21 mouse cellular contexts compared by ENCODE assay signal in genomic region chr5:37227956-37228680, GRCm38 (mm10). TPM values are rescaled to one million over a fixed set of nuclear protein-coding genes. Genes with fewer than 3 reads are reported as not detected.
DNase-seq lines count a peak whose midpoint lies in the region; ATAC-seq and TF ChIP-seq lines count a peak whose summit lies in the region.
"Had no signal": no experiment of that assay in that cellular context is flagged by ENCODE, and none has a peak within 500 bp of the region (broad histone marks: within the 10 kb centered on the region; RNA-seq: fewer than 3 reads in every experiment).

No protein-coding gene starts in this region.

- DNase-seq in heart, postnatal 14 days: no peak
- DNase-seq in left cerebral cortex, postnatal 4 days: peak; percentile 67
- DNase-seq in left cerebral cortex, postnatal 36 days (ENCODE audit: low spot score in 2 of 2): no peak
- peak; percentile 42 for DNase-seq in NIH3T3 (ENCODE audit: low read depth)
- DNase-seq in hindbrain, postnatal 0 days (ENCODE audit: low spot score): peak; percentile 47
- DNase-seq in adrenal gland, adult 18-20 months (ENCODE audit: low spot score in 2 of 2): no peak
- DNase-seq: adrenal gland, postnatal 14 days; cerebellum, adult 11-12 months; cerebellum, postnatal 36 days; forebrain, postnatal 0 days; gastrocnemius, postnatal 10 days; kidney, adult 9 months; kidney, postnatal 36 days; liver; thymus, postnatal 36 days had no signal

- no peak overlapping the region for H3K4me2 ChIP-seq in heart, embryonic 15.5 days
- no peak overlapping the region for H3K4me2 ChIP-seq in hindbrain, postnatal 0 days (ENCODE audit: low read depth, low read length)
- H3K4me2 ChIP-seq: midbrain, embryonic 13.5 days had no signal

- WGBS in heart, embryonic 15.5 days: 24% methylated on average over 6 of the region's 6 CpGs
- 49% methylated on average over 6 of the region's 6 CpGs for WGBS in hindbrain, postnatal 0 days

- no peaks in the 10 kb centered on the region for H3K36me3 ChIP-seq in heart, embryonic 15.5 days
- no peaks in the 10 kb centered on the region for H3K36me3 ChIP-seq in hindbrain, postnatal 0 days (ENCODE audit: insufficient read depth, low read length)
- H3K36me3 ChIP-seq: forebrain, embryonic 10.5 days; midbrain, embryonic 13.5 days had no signal

- H3K9me3 ChIP-seq in heart, embryonic 15.5 days (replicated peaks): no peaks in the 10 kb centered on the region
- H3K9me3 ChIP-seq in hindbrain, postnatal 0 days (ENCODE audit: low read length): no peaks in the 10 kb centered on the region
- H3K9me3 ChIP-seq: forebrain, embryonic 10.5 days; midbrain, embryonic 13.5 days had no signal

- H3K4me1 ChIP-seq in heart, embryonic 15.5 days (replicated peaks): peaks cover 6% of the 10 kb centered on the region; the same call in 1 of the 2 replicates
- no peaks in the 10 kb centered on the region for H3K4me1 ChIP-seq in hindbrain, postnatal 0 days (ENCODE audit: insufficient read depth, low read length)
- H3K4me1 ChIP-seq: forebrain, embryonic 10.5 days; midbrain, embryonic 13.5 days had no signal

- no peak for TF ChIP-seq CTCF in hindbrain, postnatal 0 days (IDR thresholded peaks at IDR 0.05; ENCODE audit: low read depth)

- H3K9ac ChIP-seq in heart, embryonic 15.5 days: no peak overlapping the region
- no peak overlapping the region for H3K9ac ChIP-seq in hindbrain, postnatal 0 days (replicated peaks; ENCODE audit: low read length)
- H3K9ac ChIP-seq: forebrain, postnatal 0 days; midbrain, embryonic 13.5 days had no signal

- peaks cover 14% of the 10 kb centered on the region for H3K27me3 ChIP-seq in heart, embryonic 15.5 days
- no peaks in the 10 kb centered on the region for H3K27me3 ChIP-seq in hindbrain, postnatal 0 days (ENCODE audit: insufficient read depth, low read length)

- H3K4me3 ChIP-seq in heart, embryonic 15.5 days: no peak overlapping the region
- H3K4me3 ChIP-seq in hindbrain, postnatal 0 days (ENCODE audit: low read length): no peak overlapping the region
- H3K4me3 ChIP-seq: forebrain, embryonic 10.5 days; heart, adult 2 months; midbrain, embryonic 13.5 days had no signal

- no peak overlapping the region for H3K27ac ChIP-seq in heart, embryonic 15.5 days
- no peak overlapping the region for H3K27ac ChIP-seq in hindbrain, postnatal 0 days
- H3K27ac ChIP-seq: forebrain, embryonic 10.5 days; heart, adult 2 months; midbrain, embryonic 13.5 days had no signal

- ATAC-seq in heart, embryonic 15.5 days (replicated peaks; ENCODE audit: insufficient number of reproducible peaks, insufficient read depth, low FRiP score, low read depth): 0 out of 2 replicates have a peak, but pooled peaks have one; percentile 21
- peak; percentile 36 for ATAC-seq in hindbrain, postnatal 0 days
- ATAC-seq: activated CD4-positive, CD25-positive, alpha-beta regulatory T cell, adult 4 months; forebrain, postnatal 0 days; lung, postnatal 0 days had no signal

- intact Hi-C loops in heart, postnatal 14 days (cut with DNase I): no loop called here
- intact Hi-C loops in left cerebral cortex, postnatal 4 days (cut with DNase I): no loop called here
- intact Hi-C loops in left cerebral cortex, postnatal 36 days (cut with DNase I): loop anchor here (2.0 kb wide), 1 partner anchor 21 kb away; no protein-coding TSS in a partner anchor

RNA-seq across cellular contexts. Expression of gene Crmp1, which starts 13.6 kb away (rescaled TPM):
- polyA plus RNA-seq in heart, embryonic 15.5 days (2015; fragmentation: Nextera tagmentation; extraction: Ambion mirVana): 7.5 and 15.9 TPM in 2 replicates
- 1 to 10 TPM; 1.1 to 4.2 TPM for total RNA-seq in heart, postnatal 14 days (2021)
- total RNA-seq in left cerebral cortex, postnatal 4 days (2021): 1,000 to 10,000 TPM; 1,527 to 1,566 TPM
- total RNA-seq in left cerebral cortex, postnatal 36 days (2021): 100 to 1,000 TPM; 199 to 200 TPM
- total RNA-seq in hindbrain, postnatal 0 days (2014; rRNA removed): 1,015 and 1,414 TPM in 2 replicates
- 607 and 697 TPM in 2 replicates for polyA plus RNA-seq in hindbrain, postnatal 0 days (2015; fragmentation: Nextera tagmentation; extraction: Ambion mirVana)
- 10 to 100 TPM in 1 of 2 experiments, 1 to 10 TPM in 1; 8.2 to 10.5 TPM for total RNA-seq in adrenal gland, adult 18-20 months (2021)

Comparison
In these comparisons a context has a peak if more than half of its experiments do, and no peak if none do; other contexts are left out.
1. DNase-seq: peak in left cerebral cortex, postnatal 4 days (single experiment), NIH3T3 (single experiment) and hindbrain, postnatal 0 days (single experiment); none in heart, postnatal 14 days (0 of 2), left cerebral cortex, postnatal 36 days (0 of 2) and adrenal gland, adult 18-20 months (0 of 2).
2. RNA of gene Crmp1, which starts 13.6 kb away (total RNA-seq): 1,527 to 1,566 TPM in left cerebral cortex, postnatal 4 days, 1,015 to 1,414 TPM in hindbrain, postnatal 0 days and 199 to 200 TPM in left cerebral cortex, postnatal 36 days; 8.2 to 10.5 TPM in adrenal gland, adult 18-20 months and 1.1 to 4.2 TPM in heart, postnatal 14 days; every median in the first group is over 10 times any median in the second.